Mouse (Mus musculus) embryonic facial prominence, embryonic 14.5 days (tissue): ENCODE measurements at regions not wholly inside any gene's neighbourhood (a gene's known extent, or its start where the extent isn't known, plus 50 kb on each side); places are given as distances from the start of the nearest gene placed in this dataset.

Experiments
- ATAC-seq: fragments of 200-750 bp; cut with Nextera tagmentation; 2 replicates; pipeline ENCODE4 v1.8.0; 2017; ENCODE audit warnings: low read depth, moderate number of reproducible peaks, moderate TSS enrichment
- DNase-seq: peaks from one replicate; pipeline ENCODE4 v3.0.0-alpha.2; 2015; ENCODE audit warnings: low spot score
- H3K27ac ChIP-seq: fragments of 300-500 bp; sonication (generic); replicated peaks from 2 replicates; pipeline ENCODE4 v1.5.1; 2014; ENCODE audit warnings: low read depth, mild to moderate bottlenecking, low read length, moderate library complexity
- H3K27me3 ChIP-seq: fragments of 300-500 bp; sonication (generic); replicated peaks from 2 replicates; pipeline ENCODE4 v1.6.1; 2014; ENCODE audit warnings: low read length; ENCODE audit not compliant: control insufficient read depth, insufficient read depth
- H3K36me3 ChIP-seq: fragments of 300-500 bp; sonication (generic); 2 replicates; pipeline ENCODE4 v1.6.1; 2014; ENCODE audit warnings: low read length, mixed read lengths; ENCODE audit not compliant: control insufficient read depth, insufficient read depth
- H3K4me1 ChIP-seq: fragments of 300-500 bp; sonication (generic); 2 replicates; pipeline ENCODE4 v1.6.1; 2014; ENCODE audit warnings: antibody characterized with exemption, low read length; ENCODE audit not compliant: control insufficient read depth, insufficient read depth
- H3K4me2 ChIP-seq: fragments of 300-500 bp; sonication (generic); 2 replicates; pipeline ENCODE4 v1.6.1; 2014; ENCODE audit warnings: low read depth, mild to moderate bottlenecking, low read length, moderate library complexity, mixed read lengths
- H3K4me3 ChIP-seq: fragments of 300-500 bp; sonication (generic); 2 replicates; pipeline ENCODE4 v1.5.1; 2014; ENCODE audit warnings: low read depth, mild to moderate bottlenecking, low read length
- H3K9ac ChIP-seq: fragments of 300-500 bp; sonication (generic); 2 replicates; pipeline ENCODE4 v1.6.1; 2014; ENCODE audit warnings: low read depth, mild to moderate bottlenecking, low read length, moderate library complexity, mixed read lengths
- H3K9me3 ChIP-seq: fragments of 300-500 bp; sonication (generic); 2 replicates; pipeline ENCODE4 v1.6.1; 2016; ENCODE audit warnings: low read length; ENCODE audit not compliant: control insufficient read depth
- WGBS: fragments of 180-500 bp; shearing (Covaris S2); extraction: QIAGEN DNeasy Blood & Tissue Kit; methylation state at CpG from one replicate; pipeline ENCODE4 v1.1.7; 2014; 5-methylcytosine and 5-hydroxymethylcytosine counted together

DNA sequence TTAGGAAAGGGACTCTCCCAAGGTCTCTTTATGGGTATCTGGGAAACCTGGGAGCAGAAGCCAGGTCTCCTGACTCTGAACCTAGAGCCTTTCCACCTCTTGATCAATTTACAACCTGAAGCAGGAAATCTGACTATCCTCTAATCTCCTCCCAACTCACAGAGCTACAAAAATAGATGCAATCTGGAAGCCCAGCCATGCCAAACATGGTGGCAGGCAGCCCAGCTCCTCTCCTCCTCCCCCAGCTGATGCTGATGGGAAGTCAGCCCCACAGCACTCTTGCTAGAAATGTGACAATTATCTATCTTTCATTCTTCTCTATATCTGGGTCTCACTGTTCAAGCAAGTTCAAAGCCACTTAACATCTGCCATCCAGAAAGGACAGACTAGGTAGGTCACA is 233.5 kb downstream of the Sec61b start:
- Histone ChIP-seq H3K4me1 (no peaks in the 10 kb centered on the region), H3K27ac (no peak overlapping the region), H3K4me2 (no peak overlapping the region), H3K9ac (no peak overlapping the region), H3K36me3 (no peaks in the 10 kb centered on the region), H3K27me3 (no peaks in the 10 kb centered on the region), H3K9me3 (no peaks in the 10 kb centered on the region), H3K4me3 (no peak overlapping the region)
- DNase-seq = no peak
- ATAC-seq = no peak

DNA sequence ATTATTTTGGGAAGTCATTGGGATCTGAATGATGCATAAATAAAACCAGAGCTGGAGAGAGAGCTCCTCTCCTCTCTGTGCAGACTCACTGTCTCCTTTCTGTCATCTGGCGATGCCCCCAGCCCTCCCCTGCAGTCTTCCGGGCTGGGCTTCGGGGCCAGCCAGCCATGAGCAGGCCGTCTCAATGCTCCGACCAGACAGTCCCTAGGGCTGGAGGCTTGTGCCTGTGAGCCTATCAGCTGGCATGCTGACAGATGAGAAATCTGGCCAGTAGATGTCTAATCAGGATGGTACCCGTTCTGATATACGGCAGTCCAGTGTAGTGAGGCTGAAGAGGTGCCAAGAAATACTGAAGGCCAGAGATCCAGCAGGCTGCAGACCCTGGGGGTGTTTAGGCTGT is 238.9 kb downstream of the Sec61b start:
- 40% methylated on average over 7 of the region's 7 CpGs for WGBS
- H3K36me3 ChIP-seq = no peaks in the 10 kb centered on the region
- no peaks in the 10 kb centered on the region for H3K9me3 ChIP-seq
- DNase-seq = no peak
- no peaks in the 10 kb centered on the region for H3K27me3 ChIP-seq
- H3K27ac ChIP-seq = no peak overlapping the region
- no peaks in the 10 kb centered on the region for H3K4me1 ChIP-seq
- ATAC-seq = 0 out of 2 replicates have a peak, but pooled peaks have one; percentile 33
- no peak overlapping the region for H3K9ac ChIP-seq
- H3K4me3 ChIP-seq = no peak overlapping the region
- no peak overlapping the region for H3K4me2 ChIP-seq

DNA sequence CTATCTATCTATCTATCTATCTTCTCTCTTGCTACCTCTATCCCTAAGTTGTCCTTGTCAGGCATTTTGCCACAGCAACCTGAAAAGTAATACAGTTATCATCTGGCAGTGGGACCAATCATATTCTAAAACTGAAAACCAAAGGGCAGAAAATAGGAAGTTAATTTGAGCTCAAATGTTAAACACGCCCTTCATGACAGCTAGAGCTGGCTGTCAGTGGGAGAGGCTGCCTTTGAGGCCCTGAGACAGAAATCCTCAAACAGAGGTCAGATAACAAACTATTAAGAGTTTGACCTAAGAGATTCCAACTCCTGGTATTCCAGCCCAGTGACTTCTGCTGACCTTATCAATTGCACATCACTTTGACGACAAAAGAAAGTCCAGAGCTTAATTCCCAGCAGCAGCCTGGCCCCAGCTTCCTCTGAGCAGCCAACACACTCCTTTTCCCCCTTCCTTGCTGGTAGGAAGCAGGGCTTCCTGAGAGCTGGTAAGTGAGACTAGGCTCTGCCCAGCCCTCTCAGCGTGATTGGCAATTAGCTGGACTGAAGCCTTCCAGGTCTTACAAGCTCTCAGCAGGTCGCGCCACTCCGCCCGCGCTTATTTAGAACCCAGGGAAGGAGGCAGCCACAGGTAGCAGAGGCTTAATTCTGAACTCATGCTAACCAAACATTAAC is 250.0 kb downstream of the Sec61b start:
- Histone ChIP-seq H3K27me3 (no peaks in the 10 kb centered on the region), H3K4me2 (no peak overlapping the region), H3K9ac (no peak overlapping the region), H3K4me3 (no peak overlapping the region), H3K27ac (no peak overlapping the region), H3K9me3 (peaks cover 8% of the 10 kb centered on the region), H3K36me3 (no peaks in the 10 kb centered on the region), H3K4me1 (no peaks in the 10 kb centered on the region)
- WGBS = 20% methylated on average over 8 of the region's 8 CpGs
- DNase-seq (peak; percentile 34), ATAC-seq (no peak)

DNA sequence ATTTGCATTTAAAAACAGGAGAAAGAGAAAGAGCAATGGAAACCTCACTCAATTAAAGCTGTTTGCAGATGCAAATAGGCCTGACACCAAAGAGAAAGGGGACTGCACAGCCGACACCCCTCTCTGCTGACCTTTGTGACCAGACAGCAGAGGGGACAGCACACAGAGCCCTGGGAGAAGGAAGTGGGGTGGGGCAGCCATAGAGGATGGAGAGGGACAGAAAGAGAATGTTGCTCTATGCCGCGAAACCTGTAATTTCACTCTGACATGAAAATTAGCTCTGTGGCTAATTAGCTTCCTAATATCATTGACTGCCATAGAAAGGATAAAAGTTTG is 250.5 kb downstream of the Sec61b start:
- Histone ChIP-seq H3K4me3 (no peak overlapping the region), H3K4me1 (no peaks in the 10 kb centered on the region), H3K27me3 (no peaks in the 10 kb centered on the region), H3K9ac (no peak overlapping the region), H3K36me3 (no peaks in the 10 kb centered on the region), H3K4me2 (no peak overlapping the region), H3K9me3 (peaks cover 7% of the 10 kb centered on the region), H3K27ac (no peak overlapping the region)
- 22% methylated on average over 3 of the region's 3 CpGs for WGBS
- DNase-seq (no peak), ATAC-seq (no peak)

DNA sequence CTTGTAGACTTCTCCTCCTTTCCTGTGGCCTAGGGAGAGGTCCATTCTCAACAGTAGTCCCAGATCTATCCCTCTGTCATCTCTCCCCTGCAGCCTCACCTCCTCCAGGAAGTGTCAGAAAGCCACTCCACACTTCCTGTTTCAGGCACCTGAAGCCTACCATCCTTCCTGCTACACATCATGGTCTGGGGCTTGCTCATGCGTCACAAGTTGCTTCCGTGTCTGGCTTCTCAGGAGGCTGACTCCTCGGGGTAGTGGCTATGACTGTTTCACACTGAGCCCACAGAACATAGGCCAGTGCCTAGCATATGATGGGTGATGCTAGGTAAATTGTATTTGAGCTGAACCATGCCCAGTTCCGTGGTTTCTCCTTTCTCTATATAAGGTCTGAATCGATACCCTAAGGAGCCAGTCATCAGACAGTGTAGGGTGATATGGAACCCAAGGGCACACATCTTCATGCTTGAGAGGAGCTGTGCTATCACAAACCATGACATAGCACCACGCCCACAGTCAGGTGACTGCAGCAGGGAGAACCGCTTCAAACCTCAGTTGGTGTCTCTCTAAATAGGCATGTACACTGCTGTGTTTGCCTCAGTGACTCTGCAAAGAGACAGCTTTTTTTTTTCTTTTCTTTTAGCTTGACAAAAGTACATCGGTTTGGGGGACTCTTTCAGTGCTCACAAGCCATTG is 272.2 kb downstream of the Sec61b start:
- no peaks in the 10 kb centered on the region for H3K27me3 ChIP-seq
- no peaks in the 10 kb centered on the region for H3K36me3 ChIP-seq
- DNase-seq (no peak), ATAC-seq (no peak)
- no peak overlapping the region for H3K4me3 ChIP-seq
- H3K4me2 ChIP-seq = no peak overlapping the region
- H3K27ac ChIP-seq = no peak overlapping the region
- H3K9me3 ChIP-seq = no peaks in the 10 kb centered on the region
- H3K4me1 ChIP-seq = no peaks in the 10 kb centered on the region
- H3K9ac ChIP-seq = no peak overlapping the region
- WGBS = 90% methylated on average over 8 of the region's 8 CpGs

DNA sequence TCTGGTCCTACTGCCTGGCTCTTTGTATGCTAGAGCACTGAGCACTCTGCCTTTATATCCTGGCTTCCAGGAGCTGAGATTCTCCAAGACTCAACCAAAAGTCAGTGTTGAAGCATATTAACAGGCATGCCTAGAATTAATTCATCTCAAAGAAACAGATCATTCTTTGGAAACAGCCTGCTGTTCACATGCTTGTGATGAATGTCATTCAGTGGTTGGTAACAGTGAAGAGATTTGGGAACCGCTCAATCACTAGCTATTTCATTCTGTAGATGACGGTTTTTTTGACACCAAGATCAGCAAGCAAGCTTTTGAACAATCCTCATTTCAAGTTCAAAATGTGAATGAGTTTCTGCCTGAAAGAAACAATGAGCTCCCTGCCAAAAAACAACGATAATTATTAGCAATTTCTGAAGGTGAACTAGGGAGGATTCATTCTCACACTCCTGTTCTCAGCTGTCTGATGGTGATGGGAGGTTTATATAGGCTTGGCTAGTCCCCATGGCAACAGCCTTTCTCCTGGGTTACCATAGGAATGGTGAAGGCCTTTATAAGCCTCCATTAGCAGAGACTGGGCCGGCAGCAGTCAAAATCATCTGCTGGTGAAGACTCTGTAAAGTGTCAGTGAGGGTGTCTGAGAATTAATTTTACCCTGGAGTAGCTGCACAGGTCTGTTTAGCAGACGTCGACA is 272.6 kb upstream of the Nr4a3 start:
- H3K36me3 ChIP-seq = no peaks in the 10 kb centered on the region
- ATAC-seq = no peak
- no peak overlapping the region for H3K4me3 ChIP-seq
- no peak overlapping the region for H3K27ac ChIP-seq
- WGBS = 81% methylated on average over 6 of the region's 6 CpGs
- DNase-seq = no peak
- H3K9me3 ChIP-seq = 0 out of 2 replicates have a peak, but pooled peaks cover 4% of the 10 kb centered on the region
- no peak overlapping the region for H3K9ac ChIP-seq
- H3K4me2 ChIP-seq = no peak overlapping the region
- no peaks in the 10 kb centered on the region for H3K4me1 ChIP-seq
- no peaks in the 10 kb centered on the region for H3K27me3 ChIP-seq

DNA sequence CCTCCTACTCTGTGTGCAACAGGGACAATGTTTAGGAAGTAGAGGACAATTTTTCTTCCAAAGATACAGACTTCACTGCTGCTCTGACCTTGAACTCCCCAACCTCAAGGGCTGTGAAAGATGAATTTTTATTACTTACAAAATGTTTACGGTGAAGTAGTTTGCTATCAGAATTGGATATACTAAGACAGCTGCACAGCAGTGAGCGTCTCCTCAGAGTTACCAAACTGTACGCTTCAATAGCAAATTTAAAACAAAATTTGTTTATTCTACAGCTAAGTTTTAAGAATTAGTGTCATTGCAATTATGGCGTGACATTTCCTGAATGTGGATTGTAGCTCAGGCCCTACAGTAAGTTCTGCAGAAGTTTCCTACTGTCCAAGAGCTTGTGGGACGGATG is 270.3 kb upstream of the Nr4a3 start:
- Histone ChIP-seq H3K4me2 (no peak overlapping the region), H3K4me1 (no peaks in the 10 kb centered on the region), H3K27ac (no peak overlapping the region), H3K9ac (no peak overlapping the region), H3K27me3 (no peaks in the 10 kb centered on the region), H3K36me3 (no peaks in the 10 kb centered on the region), H3K4me3 (no peak overlapping the region), H3K9me3 (0 out of 2 replicates have a peak, but pooled peaks cover 4% of the 10 kb centered on the region)
- DNase-seq = peak; percentile 7
- WGBS = 72% methylated on average over 5 of the region's 5 CpGs
- ATAC-seq = no peak

DNA sequence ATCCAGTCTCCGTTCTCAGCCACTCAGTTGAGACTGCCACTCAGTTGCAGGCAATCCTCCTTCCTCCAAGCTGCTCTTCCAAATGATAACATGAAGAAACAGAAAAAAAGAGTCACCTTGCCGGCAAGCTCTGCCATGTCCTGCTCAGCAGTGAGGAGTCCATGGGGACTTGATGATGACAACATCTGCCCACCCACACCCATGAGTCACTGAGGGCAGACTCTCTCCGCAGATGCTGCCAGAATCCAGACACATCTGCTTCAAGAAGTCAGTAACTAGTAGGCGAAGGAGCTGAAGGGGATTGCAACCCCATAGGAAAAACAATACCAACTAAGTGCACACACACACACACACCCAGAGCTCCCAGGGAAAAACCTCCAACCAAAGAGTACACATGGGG is 263.9 kb upstream of the Nr4a3 start:
- DNase-seq = no peak
- H3K9ac ChIP-seq = no peak overlapping the region
- H3K9me3 ChIP-seq = 0 out of 2 replicates have a peak, but pooled peaks cover 4% of the 10 kb centered on the region
- no peak for ATAC-seq
- no peak overlapping the region for H3K4me3 ChIP-seq
- H3K27ac ChIP-seq = no peak overlapping the region
- no peaks in the 10 kb centered on the region for H3K4me1 ChIP-seq
- H3K4me2 ChIP-seq = no peak overlapping the region
- WGBS = 77% methylated on average over 4 of the region's 4 CpGs
- no peaks in the 10 kb centered on the region for H3K27me3 ChIP-seq
- no peaks in the 10 kb centered on the region for H3K36me3 ChIP-seq
